Mouse (Mus musculus): ENCODE results near the gene Fam189a2.

GRCm38 (mm10) chr19:23980598-23980997, 50.2 kb downstream of the Fam189a2 start:
- TF ChIP-seq CTCF (conservative IDR thresholded peaks at IDR 0.05; ENCODE audit: insufficient read depth, insufficient read length, low read depth, low read length) (no peak), POLR2A (IDR thresholded peaks at IDR 0.05; ENCODE audit: low read depth, low read length) (no peak)

Data from kidney, adult 2 months (tissue).